Mouse (Mus musculus) limb, embryonic 12.5 days (tissue): Measurements from ENCODE around the gene Gm45717. TPM values are rescaled to one million over a fixed set of nuclear protein-coding genes. Genes with fewer than 3 reads are reported as not detected.

ENCODE experiments used
- ATAC-seq: fragments of 200-750 bp; cut with Nextera tagmentation; 2 replicates; pipeline ENCODE4 v1.8.0; 2017; ENCODE audit warnings: low read depth, moderate TSS enrichment; ENCODE audit not compliant: insufficient number of reproducible peaks, insufficient read depth, low FRiP score, low TSS enrichment
- H3K27ac ChIP-seq: fragments of 300-500 bp; sonication (generic); 2 replicates; pipeline ENCODE4 v1.5.1; 2016; ENCODE audit warnings: mild to moderate bottlenecking, moderate library complexity
- H3K27me3 ChIP-seq: fragments of 300-500 bp; sonication (generic); 2 replicates; pipeline ENCODE4 v1.6.1; 2016; ENCODE audit warnings: mild to moderate bottlenecking, moderate library complexity
- H3K36me3 ChIP-seq: fragments of 300-500 bp; sonication (generic); 2 replicates; pipeline ENCODE4 v1.6.1; 2016; ENCODE audit warnings: mild to moderate bottlenecking, moderate library complexity
- H3K4me1 ChIP-seq: fragments of 300-500 bp; sonication (generic); replicated peaks from 2 replicates; pipeline ENCODE4 v1.6.1; 2016
- H3K4me2 ChIP-seq: fragments of 300-500 bp; sonication (generic); 2 replicates; pipeline ENCODE4 v1.6.1; 2016; ENCODE audit warnings: mild to moderate bottlenecking, moderate library complexity
- H3K4me3 ChIP-seq: fragments of 300-500 bp; sonication (generic); replicated peaks from 2 replicates; pipeline ENCODE4 v1.5.1; 2016; ENCODE audit warnings: mild to moderate bottlenecking
- H3K9ac ChIP-seq: fragments of 300-500 bp; sonication (generic); replicated peaks from 2 replicates; pipeline ENCODE4 v1.6.1; 2016; ENCODE audit warnings: mild to moderate bottlenecking, moderate library complexity
- H3K9me3 ChIP-seq: fragments of 300-500 bp; sonication (generic); 2 replicates; pipeline ENCODE4 v1.6.1; 2016; ENCODE audit warnings: mild to moderate bottlenecking, moderate library complexity
- WGBS: fragments of 180-500 bp; shearing (Covaris S2); methylation state at CpG from one replicate; pipeline ENCODE4 v1.1.7; 2016; 5-methylcytosine and 5-hydroxymethylcytosine counted together
- polyA plus RNA-seq: library from polyadenylated mRNA; unstranded; fragments of >200 nt; fragmentation: Nextera tagmentation; extraction: Ambion mirVana; gene quantifications from 2 replicates; pipeline ENCODE4 v1.2.1, GENCODE M21; 2016

Gene Gm45717
- not detected in 2 replicates for polyA plus RNA-seq

DNA sequence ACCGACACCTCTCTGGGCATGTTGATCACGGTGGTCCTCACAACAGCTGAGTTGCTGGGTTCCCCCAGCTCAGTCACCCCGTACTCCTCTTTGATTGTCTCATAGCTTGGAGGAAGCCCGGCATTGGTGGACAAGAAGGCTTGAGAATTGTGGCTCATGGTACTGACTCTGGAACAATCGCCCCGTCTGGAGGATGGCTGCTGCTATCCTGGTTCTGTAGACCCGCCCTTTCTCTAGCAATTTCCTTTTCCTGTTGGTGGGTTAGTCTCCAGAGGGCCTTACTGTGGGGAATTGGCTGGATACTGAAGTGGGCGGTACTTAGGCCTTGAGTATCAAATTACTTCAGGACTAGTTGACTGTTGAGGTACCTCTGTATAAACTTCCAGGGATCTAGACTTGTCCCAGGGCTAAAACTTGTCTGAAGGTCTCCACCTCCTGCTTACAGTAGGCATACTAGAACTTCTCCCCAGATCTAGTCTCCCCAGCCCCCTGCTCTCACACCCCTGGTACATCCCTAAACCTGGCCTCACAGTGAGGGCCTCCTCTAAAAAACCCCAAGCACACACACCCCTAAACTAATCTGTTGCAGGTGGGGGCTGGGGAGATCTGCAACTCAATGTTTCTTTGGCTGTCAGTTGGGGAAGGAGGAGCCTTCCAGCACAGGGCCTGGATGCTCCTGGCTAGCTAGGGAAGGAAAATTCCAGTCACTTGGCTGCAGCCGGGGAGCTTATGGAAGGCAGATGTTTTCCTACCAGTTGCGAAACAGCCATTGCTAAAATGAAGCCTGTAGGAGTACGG lies at the start of gene Gm45717, which contains the start of gene Ifitm2:
Gene Gm45717 (minus strand): TSS at position 180 of the 798 bp plus-strand sequence.
Gene Ifitm2 (minus strand): TSS at position 230 of the 798 bp plus-strand sequence.
- H3K27ac ChIP-seq = peak within 1 kb of the TSS; percentile 94
- 1% methylated on average over 11 of the region's 11 CpGs for WGBS
- H3K9me3 ChIP-seq = no peaks in the 10 kb centered on the region
- peak within 1 kb of the TSS; percentile 64 for H3K4me3 ChIP-seq
- H3K4me2 ChIP-seq = peak within 1 kb of the TSS; percentile 70
- no peaks in the 10 kb centered on the region for H3K27me3 ChIP-seq
- H3K36me3 ChIP-seq = peaks cover 13% of the 10 kb centered on the region; the same call in 1 of the 2 replicates
- peak within 1 kb of the TSS; percentile 75 for H3K9ac ChIP-seq
- ATAC-seq = peak; percentile 85
- peaks cover 53% of the 10 kb centered on the region for H3K4me1 ChIP-seq

DNA sequence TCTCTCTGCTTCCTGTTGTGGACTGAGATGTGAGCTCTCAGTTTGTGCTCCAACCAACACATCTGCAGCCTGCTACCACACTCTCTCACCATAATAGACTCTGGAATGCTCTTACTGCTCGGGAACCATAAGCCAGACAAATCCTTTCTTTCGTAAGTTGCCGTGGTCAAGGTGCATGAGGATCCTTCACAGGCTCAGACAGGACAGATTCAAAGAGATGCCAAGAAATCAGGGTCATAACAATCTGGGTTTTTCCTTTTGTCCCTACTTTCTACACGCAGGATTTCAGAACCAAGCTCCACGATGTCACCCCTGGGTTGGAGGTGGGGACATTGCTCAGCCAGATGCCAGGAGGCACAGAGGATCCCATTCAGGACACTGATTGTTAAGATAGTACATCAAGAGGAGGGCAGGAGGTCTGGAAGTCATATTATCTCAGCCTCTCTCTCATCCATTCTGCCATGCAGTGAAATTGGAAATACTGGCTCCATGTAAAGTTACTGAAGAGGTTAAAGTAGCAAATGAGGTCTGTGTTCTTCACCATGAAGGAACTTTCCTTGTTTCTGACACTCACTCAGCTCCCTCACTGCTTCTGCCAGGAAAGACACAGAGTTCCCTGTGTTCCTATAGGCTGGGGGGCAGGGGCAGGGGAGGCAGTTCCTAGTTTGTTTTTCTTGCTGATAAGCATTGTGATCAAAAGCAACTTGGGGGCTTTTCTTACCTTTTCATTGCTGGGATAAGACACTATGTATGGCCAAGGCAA lies 47.7 kb upstream of the Gm45717 start:
- H3K27me3 ChIP-seq = no peaks in the 10 kb centered on the region
- H3K9ac ChIP-seq = no peak overlapping the region
- no peak overlapping the region for H3K27ac ChIP-seq
- no peak overlapping the region for H3K4me3 ChIP-seq
- no peak for ATAC-seq
- H3K36me3 ChIP-seq = no peaks in the 10 kb centered on the region
- no peak overlapping the region for H3K4me2 ChIP-seq
- H3K9me3 ChIP-seq = no peaks in the 10 kb centered on the region
- peaks cover 3% of the 10 kb centered on the region for H3K4me1 ChIP-seq
- whole genome bisulfite sequencing = 87% methylated on average over 5 of the region's 5 CpGs

DNA sequence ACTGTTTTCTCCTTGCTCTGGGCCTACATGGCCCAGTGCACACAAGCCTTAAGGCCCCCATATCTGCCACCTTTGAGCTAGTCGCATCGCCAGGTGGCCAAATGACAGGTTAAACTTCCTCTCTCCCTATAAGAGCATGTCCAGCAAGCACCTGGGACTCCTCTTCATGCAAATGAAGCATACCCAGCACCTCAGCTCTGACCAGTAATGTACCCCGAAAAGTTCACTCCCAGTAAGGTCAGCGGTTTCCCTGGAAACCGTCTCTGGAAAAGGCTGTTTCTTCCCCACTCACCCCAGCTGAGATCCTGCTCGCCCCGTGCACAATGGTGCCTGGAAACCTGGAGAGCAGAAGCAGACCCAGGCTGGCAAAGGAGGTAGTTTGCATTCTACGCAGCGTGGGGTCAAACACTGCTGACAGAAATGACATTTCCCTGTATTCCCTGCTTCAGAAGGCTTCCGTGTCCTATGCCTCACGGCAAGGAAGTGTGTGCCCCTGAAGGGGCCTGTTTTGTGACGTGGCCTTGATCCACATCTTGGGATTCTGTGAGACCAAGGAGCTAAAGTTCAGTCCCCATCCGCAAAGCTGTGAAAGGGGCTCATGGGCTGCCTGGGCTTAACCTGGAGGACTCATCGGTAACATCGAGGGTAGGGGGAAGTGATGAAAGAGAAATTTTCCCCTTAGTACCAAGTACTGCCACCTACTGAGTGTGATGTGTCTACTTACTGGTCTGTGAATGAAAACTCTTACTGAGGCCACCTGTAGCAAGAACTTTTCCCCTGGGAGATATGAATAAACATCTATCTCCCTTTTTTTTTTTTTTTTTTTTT lies 45.4 kb upstream of the Gm45717 start:
- Histone ChIP-seq H3K27ac (no peak overlapping the region), H3K4me1 (no peaks in the 10 kb centered on the region), H3K27me3 (no peaks in the 10 kb centered on the region), H3K36me3 (no peaks in the 10 kb centered on the region), H3K9ac (no peak overlapping the region), H3K4me3 (no peak overlapping the region), H3K9me3 (no peaks in the 10 kb centered on the region), H3K4me2 (no peak overlapping the region)
- no peak for ATAC-seq
- 79% methylated on average over 15 of the region's 15 CpGs for WGBS

DNA sequence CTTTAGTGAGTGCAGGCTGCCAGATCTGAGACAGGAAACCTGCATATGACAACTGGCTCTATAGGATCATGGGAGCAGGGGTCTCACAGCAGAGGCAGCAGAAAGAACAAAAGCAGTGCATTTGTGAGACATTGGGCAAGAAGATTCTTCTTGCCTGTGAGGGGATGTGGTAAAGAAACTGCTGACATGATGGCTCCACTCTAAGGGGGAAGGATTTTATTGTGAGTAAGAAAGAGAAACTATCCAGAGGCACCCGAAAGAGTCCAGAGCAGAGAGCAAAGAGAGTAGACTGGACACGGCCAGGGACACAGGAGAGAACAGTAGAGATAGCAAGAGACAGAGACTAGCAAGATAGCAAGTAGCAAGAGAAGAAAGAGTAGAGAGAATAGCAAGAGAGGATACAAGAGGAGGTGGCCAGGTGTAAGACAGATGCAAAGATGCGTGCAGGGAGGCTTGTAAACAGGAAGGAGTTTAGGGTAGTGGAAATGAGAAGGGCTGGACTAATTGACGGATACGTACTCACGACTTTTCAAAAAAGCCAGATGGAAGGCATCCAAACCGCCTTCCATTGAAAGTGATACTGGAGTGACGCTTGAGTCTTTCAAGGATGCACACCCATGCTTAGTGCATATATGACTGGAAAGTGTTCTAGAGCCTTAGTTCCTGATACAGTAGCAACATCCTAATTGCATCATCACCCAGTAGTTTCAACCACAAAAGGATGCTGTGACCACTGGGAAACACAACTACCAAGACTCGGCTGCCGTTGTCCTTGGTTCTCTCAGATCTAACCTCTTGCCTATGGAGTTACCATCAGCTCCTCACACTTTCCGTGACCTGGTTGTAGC lies 43.3 kb upstream of the Gm45717 start:
- Histone ChIP-seq H3K4me1 (no peaks in the 10 kb centered on the region), H3K9ac (no peak overlapping the region), H3K4me3 (no peak overlapping the region), H3K27ac (no peak overlapping the region), H3K4me2 (no peak overlapping the region), H3K27me3 (no peaks in the 10 kb centered on the region), H3K9me3 (no peaks in the 10 kb centered on the region), H3K36me3 (no peaks in the 10 kb centered on the region)
- WGBS = 81% methylated on average over 11 of the region's 11 CpGs
- ATAC-seq = no peak

DNA sequence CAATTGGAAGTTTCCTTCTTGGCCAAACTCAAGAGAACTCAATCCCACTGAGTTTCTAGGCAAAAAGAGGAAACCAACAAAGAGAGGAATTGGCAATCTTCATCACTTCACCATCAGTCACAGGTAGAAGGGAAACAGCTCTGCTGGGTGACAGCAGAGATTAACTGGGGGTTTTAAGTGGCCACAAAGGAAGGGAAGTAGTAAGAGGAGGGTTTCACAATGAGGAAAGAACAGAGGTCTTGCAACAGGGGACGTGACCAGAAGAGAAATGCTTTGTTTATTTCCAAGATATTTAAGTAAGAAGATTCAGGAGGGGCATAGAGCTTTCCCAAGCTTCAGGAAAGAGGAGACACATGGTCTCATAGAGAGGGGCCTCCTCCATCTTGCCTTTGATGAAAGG lies 42.1 kb upstream of the Gm45717 start:
- Histone ChIP-seq H3K36me3 (no peaks in the 10 kb centered on the region), H3K4me3 (no peak overlapping the region), H3K9ac (no peak overlapping the region), H3K4me2 (no peak overlapping the region), H3K9me3 (no peaks in the 10 kb centered on the region), H3K27me3 (no peaks in the 10 kb centered on the region), H3K4me1 (no peaks in the 10 kb centered on the region), H3K27ac (no peak overlapping the region)
- WGBS = 65% methylated on average over 1 of the region's 1 CpGs
- no peak for ATAC-seq

DNA sequence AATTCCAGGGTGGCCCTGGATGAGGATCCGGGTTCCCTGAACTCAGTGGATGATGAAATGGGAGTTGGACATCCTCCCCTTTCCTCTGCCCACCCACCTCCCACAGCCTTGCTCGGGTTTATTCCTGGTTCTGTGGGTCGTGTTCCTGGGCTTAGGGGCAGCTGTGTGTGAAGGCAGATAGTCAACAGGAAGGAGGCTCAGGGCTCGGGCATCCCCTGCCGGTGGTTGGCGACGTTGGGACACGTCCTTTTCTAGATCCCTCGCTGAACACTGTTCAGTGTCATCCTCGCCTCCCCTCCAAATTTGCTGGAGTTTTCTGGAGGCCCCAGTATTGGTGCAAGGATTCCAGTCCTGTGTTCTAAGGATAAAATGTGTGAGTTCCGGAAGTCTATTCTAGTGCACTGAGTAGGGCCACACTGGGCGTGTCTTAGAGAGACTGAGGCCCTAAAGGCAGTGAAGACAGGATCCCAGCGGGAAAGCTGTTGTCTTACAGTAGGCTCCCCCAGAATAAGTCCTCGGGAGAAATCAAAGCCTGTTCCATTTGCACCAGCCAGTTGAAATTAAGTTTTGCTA lies 35.5 kb upstream of the Gm45717 start:
- peak overlapping the region; percentile 41; the same call in 1 of the 2 replicates for H3K27ac ChIP-seq
- no peaks in the 10 kb centered on the region for H3K27me3 ChIP-seq
- H3K4me1 ChIP-seq = peaks cover 11% of the 10 kb centered on the region
- 86% methylated on average over 14 of the region's 14 CpGs for WGBS
- H3K9me3 ChIP-seq = no peaks in the 10 kb centered on the region
- no peaks in the 10 kb centered on the region for H3K36me3 ChIP-seq
- no peak overlapping the region for H3K4me2 ChIP-seq
- no peak overlapping the region for H3K9ac ChIP-seq
- H3K4me3 ChIP-seq = no peak overlapping the region
- no peak for ATAC-seq

DNA sequence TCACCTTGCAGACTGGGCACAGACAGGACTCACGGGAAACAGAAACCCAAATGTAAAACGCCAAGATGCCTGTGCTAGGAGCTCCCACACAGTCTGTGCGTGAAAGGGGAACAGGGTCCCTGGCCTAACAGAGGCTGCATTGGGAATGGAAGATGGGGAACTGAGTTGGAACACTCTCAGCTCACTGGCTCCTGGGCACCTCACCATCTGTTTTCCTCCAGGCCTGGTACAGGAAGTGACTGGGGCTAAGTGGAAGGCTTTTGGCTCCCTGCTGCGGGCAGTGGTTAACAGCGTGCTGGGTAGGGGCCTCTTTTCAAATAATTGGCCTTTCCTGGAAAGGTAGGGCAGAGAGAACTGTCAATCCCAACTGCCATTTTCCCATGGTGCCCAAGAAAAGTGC lies 34.9 kb upstream of the Gm45717 start:
- ATAC-seq = no peak
- peaks cover 11% of the 10 kb centered on the region for H3K4me1 ChIP-seq
- H3K4me3 ChIP-seq = no peak overlapping the region
- no peak overlapping the region for H3K9ac ChIP-seq
- no peak overlapping the region for H3K4me2 ChIP-seq
- H3K27me3 ChIP-seq = no peaks in the 10 kb centered on the region
- no peaks in the 10 kb centered on the region for H3K36me3 ChIP-seq
- WGBS = 43% methylated on average over 5 of the region's 5 CpGs
- 0 out of 2 replicates have a peak, but pooled peaks cover 4% of the 10 kb centered on the region for H3K9me3 ChIP-seq
- H3K27ac ChIP-seq = peak overlapping the region; percentile 41

DNA sequence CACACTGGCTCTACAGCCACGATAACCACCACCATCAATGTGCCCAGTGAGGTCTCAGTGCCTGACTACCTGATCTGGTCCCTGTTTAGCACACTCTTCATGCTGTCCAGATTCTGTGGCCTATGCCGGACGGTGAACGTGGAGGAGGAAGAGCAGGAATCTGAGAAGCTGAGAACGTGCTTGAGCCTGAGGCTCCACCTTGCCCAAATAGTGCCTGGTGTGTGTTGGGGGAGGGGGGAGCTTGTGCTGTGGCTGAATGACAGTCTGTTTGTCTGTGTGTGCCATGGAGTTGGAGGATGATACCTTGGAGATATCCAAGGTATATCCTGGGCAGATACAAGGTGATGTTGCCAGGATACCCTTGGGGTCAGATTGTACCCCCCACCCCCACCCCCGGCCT lies 34.4 kb upstream of the Gm45717 start:
- no peak overlapping the region for H3K9ac ChIP-seq
- no peak overlapping the region for H3K4me3 ChIP-seq
- ATAC-seq = no peak
- H3K36me3 ChIP-seq = no peaks in the 10 kb centered on the region
- no peaks in the 10 kb centered on the region for H3K27me3 ChIP-seq
- 0 out of 2 replicates have a peak overlapping the region, but pooled peaks have one; percentile 41 for H3K27ac ChIP-seq
- H3K9me3 ChIP-seq = 0 out of 2 replicates have a peak, but pooled peaks cover 4% of the 10 kb centered on the region
- H3K4me2 ChIP-seq = no peak overlapping the region
- WGBS = 55% methylated on average over 6 of the region's 6 CpGs
- peaks cover 11% of the 10 kb centered on the region for H3K4me1 ChIP-seq

DNA sequence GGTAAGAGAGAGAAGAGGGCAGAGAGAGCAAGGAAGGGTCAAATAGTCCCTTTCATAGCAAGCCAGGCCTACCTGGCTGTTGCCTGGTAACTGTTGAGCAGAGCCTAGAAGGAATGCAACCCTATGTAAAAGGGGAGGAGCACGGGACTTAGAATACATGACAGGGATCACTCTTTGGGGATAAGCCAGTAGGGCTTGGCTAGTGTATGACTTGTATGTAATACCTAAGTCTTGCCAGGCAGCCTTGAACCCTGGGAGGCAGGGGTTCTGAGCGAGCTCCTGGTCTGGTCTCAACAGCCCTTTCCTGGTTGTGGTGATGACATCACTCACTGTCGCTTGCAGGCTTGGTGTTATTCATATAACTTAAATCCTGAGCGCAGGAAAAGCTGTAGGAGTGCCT lies 33.3 kb upstream of the Gm45717 start:
- H3K4me2 ChIP-seq = no peak overlapping the region
- no peaks in the 10 kb centered on the region for H3K27me3 ChIP-seq
- no peaks in the 10 kb centered on the region for H3K36me3 ChIP-seq
- no peak overlapping the region for H3K9ac ChIP-seq
- WGBS = 83% methylated on average over 4 of the region's 4 CpGs
- no peak overlapping the region for H3K4me3 ChIP-seq
- no peak for ATAC-seq
- peaks cover 11% of the 10 kb centered on the region for H3K4me1 ChIP-seq
- H3K9me3 ChIP-seq = 0 out of 2 replicates have a peak, but pooled peaks cover 4% of the 10 kb centered on the region
- H3K27ac ChIP-seq = no peak overlapping the region
